Mouse (Mus musculus) frontal cortex, postnatal 36 days (tissue): Measurements from ENCODE around the gene 5330417C22Rik.
"Not testable (repeated sequence)": the region's sequence is repeated elsewhere in the genome, so short reads cannot be mapped to it uniquely, and the experiment has no call there.

Experiments used
- DNase-seq, 2 experiments: peaks; one replicate each; pipeline ENCODE4 v3.0.0; 2022; ENCODE audit warnings: low spot score in 2 of 2

5330417C22Rik gene

GRCm38 (mm10) chr3:108536517-108537260 is at the start of gene 5330417C22Rik:
Gene 5330417C22Rik (minus strand): TSS chr3:108536536.
- peak; percentile 93 to 95 for DNase-seq

DNA sequence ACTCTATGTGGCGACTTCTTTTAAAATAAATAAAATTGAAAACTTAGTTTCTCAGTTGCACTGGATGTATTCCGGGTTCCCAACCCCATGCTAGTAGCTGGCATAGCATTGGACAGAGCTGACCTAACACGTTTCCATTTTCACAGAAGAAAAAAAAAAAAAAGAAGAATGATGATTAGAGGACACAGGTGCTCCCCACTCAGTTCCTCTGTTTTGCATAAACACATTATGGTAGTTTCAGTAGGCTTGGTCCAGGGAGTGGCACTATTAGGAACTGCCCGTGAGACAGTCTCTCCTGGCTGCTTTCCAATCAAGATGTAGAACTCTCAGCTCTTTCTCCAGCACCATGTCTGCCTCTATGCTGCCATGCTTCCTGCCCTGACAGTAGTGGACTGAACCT is 48.2 kb upstream of the 5330417C22Rik start:
- no peak for DNase-seq

DNA sequence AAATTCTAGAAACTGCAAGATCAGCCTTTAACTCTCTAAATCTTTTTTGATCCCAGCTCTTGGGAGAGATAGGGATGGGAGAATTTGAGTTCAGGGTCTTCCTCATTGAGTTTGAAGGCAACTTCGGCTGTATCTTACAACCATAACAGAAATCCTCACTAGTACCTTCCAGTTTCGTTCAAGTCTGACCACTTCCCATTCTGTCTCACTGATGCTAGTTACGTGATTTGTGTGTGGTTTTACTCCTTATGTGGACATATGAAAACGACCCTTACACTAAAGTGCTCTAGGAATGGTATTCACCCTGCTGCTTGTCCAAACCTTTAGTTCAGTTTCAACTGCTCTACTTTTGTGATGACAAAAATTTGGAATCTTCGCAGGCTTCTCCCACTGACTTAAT is 37.7 kb upstream of the 5330417C22Rik start:
- no peak for DNase-seq

DNA sequence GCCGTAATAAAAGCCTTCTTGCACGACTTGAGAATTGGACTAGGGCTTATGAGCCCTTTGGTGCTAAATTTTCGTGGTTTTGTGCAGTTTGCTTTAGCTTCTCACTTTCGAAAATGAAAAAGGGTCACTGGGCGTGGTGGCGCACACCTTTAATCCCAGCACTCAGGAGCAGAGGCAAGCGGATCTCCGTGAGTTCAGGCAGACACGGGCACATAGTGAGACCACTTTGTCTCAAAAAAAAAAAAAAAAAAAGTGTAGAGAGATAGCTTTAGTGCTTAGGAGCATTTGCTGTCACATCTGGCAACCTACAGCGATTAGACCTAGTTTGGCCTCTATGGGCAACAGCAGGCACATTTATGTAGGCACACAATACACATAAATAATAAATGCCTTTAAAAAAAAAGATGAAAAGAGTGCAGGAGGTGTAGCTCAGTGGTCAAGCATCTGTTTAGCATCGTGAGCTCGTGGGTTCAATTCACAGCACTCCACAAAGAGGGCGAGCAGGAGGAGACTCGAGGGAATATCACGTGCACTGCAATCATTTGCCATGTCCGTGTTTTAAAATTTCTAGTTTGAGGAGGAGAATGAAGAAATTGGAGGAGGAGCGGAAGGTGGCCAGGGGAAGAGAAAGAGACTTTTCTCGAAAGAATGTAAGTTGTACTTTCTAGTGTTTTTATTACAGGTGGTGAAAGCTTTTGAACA is 36.1 kb upstream of the 5330417C22Rik start:
- no peak for DNase-seq

- DNase-seq, result peak; percentile 97 to 99
Observed at GRCm38 (mm10) chr3:108571443-108572294, 35.3 kb upstream of the 5330417C22Rik start, which contains the start of gene Taf13. Gene Taf13 (plus strand): TSS chr3:108571698.

DNA sequence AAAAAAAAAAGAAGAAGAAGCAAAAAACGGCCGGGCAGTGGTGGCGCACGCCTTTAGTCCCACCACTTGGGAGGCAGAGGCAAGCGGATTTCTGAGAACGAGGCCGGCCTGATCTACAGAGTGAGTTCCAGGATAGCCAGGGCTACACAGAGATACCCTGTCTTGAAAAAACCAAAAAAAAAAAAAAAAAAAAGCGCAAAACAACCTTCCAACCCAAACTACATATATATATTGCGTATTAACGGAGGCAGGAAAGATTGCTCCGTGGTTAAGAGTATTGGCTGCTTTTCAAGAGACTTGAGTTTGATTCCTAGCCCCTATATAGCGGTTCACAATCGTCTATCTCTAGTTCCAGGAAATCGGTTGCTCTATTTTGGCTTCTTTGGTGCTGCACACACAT is 34.5 kb upstream of the 5330417C22Rik start:
- no peak for DNase-seq

- DNase-seq, result not testable (repeated sequence)
Observed at GRCm38 (mm10) chr3:108569636-108570035, 33.3 kb upstream of the 5330417C22Rik start.

GRCm38 (mm10) chr3:108567990-108568877 is 31.9 kb upstream of the 5330417C22Rik start:
- peak in 1 of 2 experiments; percentile 26 for DNase-seq

DNA sequence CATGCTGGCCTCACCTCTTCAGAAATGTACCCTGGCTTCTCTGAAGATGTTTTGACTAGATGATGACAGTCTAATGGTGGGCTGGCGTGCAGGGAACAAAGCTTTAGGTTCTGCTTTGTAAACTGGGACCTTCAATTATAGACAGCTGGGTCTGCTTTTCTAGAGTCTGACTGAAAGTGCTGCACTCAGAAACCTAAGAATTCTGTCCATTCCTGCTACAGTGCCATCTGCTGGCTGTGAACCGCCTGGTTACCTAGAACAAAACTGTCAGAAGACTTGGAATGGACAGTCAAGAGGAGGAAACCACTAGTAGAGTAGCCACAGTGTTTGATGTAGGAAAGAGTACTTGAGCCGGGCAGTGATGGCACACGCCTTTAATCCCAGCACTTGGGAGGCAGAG is 27.0 kb upstream of the 5330417C22Rik start:
- peak; percentile 74 to 84 for DNase-seq

DNA sequence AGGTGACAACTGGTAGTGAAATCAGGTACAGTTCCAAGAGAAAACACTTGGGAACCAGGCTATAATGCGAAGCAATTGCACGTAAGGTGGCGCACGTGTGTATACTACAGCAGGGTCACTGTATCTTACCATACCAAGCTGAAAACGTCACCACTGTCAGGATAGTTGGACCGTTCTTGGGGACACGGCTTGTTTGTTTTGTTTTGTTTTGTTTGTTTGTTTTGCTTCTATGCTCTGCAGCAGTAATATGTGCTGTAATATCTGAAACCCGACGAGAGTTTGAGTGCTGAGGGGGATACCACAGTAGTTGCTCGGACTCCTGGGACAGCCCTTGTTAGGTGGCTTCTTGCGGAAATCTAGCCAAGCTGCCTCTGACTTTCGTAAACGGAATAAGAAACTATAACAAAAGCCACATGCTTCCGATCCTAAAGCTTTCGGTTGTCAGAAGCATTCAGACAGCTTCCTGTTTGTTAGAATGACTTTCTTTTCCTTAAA is 26.5 kb upstream of the 5330417C22Rik start:
- no peak for DNase-seq

- peak; percentile 98 to 99 for DNase-seq
Observed at GRCm38 (mm10) chr3:108562133-108562730, 25.9 kb upstream of the 5330417C22Rik start, which contains the start of gene Tmem167b. Gene Tmem167b (minus strand): TSS chr3:108562466.

DNA sequence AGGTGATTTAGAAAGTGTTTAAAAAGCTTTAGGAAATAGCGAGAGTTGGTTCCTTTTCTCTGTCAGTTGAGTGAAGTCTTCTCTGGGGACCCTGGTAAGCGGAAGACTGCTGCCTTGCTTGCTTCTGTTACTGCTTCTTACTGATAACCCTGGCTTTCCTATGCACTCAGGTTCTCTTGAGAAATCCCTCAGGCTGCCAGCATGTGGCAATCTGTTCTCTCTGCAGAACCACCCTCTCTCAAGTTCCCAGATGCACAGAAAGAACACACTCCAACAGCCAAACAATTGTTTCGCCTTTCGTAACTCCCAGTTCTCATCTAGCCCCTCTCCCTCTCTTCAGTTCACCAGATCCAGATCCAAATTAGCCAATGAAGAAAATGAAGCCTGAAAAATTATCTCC is 21.6 kb upstream of the 5330417C22Rik start:
- no peak for DNase-seq

GRCm38 (mm10) chr3:108554587-108555312 is 18.4 kb upstream of the 5330417C22Rik start:
- peak; percentile 93 to 96 for DNase-seq

- peak in 1 of 2 experiments; percentile 35 for DNase-seq
Observed at GRCm38 (mm10) chr3:108554111-108554561, 17.8 kb upstream of the 5330417C22Rik start.

GRCm38 (mm10) chr3:108542299-108542698 is 6.0 kb upstream of the 5330417C22Rik start:
- DNase-seq, result no peak

GRCm38 (mm10) chr3:108537303-108537702 is 967 bp upstream of the 5330417C22Rik start:
- DNase-seq, result peak; percentile 88 to 94

DNA sequence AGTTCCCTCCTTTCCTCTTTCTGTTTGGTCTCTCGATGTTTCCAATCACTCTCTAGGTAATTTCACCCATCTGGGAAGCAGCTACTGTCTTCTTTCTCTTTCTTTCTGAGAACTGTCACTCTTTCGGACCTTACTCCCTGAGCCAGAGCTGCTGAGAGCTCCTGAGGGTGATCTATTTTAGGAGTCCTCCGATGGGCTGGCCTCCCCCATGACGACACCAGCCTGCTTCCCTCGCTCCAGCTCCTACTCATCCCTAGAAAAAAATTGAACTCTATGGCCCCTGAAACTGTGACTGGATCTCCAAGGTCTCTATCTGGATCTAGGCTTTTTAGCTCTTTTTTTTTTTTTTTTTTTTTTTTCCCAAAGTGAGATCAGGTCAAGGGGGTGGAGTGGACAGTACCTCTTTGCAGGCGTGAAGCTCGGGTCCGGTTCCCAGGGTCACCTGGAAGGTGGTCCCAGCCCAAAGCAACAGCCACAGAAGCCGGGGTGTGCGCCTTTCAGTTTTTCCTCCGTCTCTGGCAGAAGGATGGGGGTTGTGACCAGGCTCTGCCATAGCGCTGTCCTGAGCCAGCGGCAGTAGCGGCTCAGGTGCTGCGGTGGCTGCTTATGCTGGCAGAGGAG is 330 bp downstream of the 5330417C22Rik start:
- peak in 1 of 2 experiments; percentile 26 for DNase-seq

DNA sequence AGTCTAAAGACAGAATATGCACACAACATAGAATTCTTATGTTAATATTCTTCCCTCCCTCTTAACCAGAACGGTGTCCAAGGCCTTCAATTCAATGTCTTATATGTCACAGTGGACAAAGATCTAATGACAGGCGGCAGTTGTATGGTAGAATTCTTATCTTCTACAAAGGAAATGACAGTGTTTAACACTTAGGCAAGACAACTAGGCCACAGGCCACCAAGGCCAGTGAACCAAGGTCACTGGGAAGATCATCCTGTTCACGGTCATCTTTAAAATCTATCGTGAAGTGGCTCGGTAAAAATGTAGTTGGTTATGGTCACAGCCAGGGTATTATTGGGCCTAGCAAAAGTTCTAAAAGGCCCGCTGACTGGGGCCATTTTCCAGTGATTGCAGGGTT is 2.4 kb downstream of the 5330417C22Rik start, which contains the start of gene 1700013F07Rik:
1700013F07Rik (plus strand) TSS at position 200 of the 400 bp plus-strand sequence.
- no peak for DNase-seq
